Mouse (Mus musculus) neural tube, embryonic 13.5 days (tissue): Measurements from ENCODE around the gene Tbx3. TPM values are rescaled to one million over a fixed set of nuclear protein-coding genes. Genes with fewer than 3 reads are reported as not detected.

ENCODE experiments used
- ATAC-seq: fragments of 200-750 bp; cut with Nextera tagmentation; 2 replicates; pipeline ENCODE4 v1.8.0; 2017; ENCODE audit warnings: low read depth, mild to moderate bottlenecking, moderate TSS enrichment, moderate library complexity
- H3K27ac ChIP-seq: fragments of 300-500 bp; sonication (generic); replicated peaks from 2 replicates; pipeline ENCODE4 v1.5.1; 2015; ENCODE audit warnings: moderate library complexity, mild to moderate bottlenecking, inconsistent platforms
- H3K27me3 ChIP-seq: fragments of 300-500 bp; sonication (generic); 2 replicates; pipeline ENCODE4 v1.6.1; 2015; ENCODE audit warnings: mild to moderate bottlenecking, inconsistent platforms
- H3K36me3 ChIP-seq: fragments of 300-500 bp; sonication (generic); 2 replicates; pipeline ENCODE4 v1.6.1; 2015; ENCODE audit warnings: mild to moderate bottlenecking, inconsistent platforms
- H3K4me1 ChIP-seq: fragments of 300-500 bp; sonication (generic); replicated peaks from 2 replicates; pipeline ENCODE4 v1.6.1; 2015; ENCODE audit warnings: inconsistent platforms
- H3K4me2 ChIP-seq: fragments of 300-500 bp; sonication (generic); 2 replicates; pipeline ENCODE4 v1.6.1; 2015; ENCODE audit warnings: inconsistent platforms, mild to moderate bottlenecking, moderate library complexity
- H3K4me3 ChIP-seq: fragments of 300-500 bp; sonication (generic); 2 replicates; pipeline ENCODE4 v1.5.1; 2015; ENCODE audit warnings: mild to moderate bottlenecking, inconsistent platforms
- H3K9ac ChIP-seq: fragments of 300-500 bp; sonication (generic); 2 replicates; pipeline ENCODE4 v1.6.1; 2015; ENCODE audit warnings: moderate library complexity, mild to moderate bottlenecking, inconsistent platforms
- H3K9me3 ChIP-seq: fragments of 300-500 bp; sonication (generic); 2 replicates; pipeline ENCODE4 v1.6.1; 2016; ENCODE audit warnings: inconsistent platforms
- WGBS: fragments of 180-500 bp; shearing (Covaris S2); methylation state at CpG from one replicate; pipeline ENCODE4 v1.1.7; 2015; 5-methylcytosine and 5-hydroxymethylcytosine counted together
- polyA plus RNA-seq: library from polyadenylated mRNA; unstranded; fragments of >200 nt; fragmentation: Nextera tagmentation; extraction: Ambion mirVana; gene quantifications from 2 replicates; pipeline ENCODE4 v1.2.1, GENCODE M21; 2015

Gene Tbx3
- polyA plus RNA-seq, 1 experiment from 2014 or later, result 10.5 TPM

- WGBS, result 12% methylated on average over 5 of the region's 5 CpGs
- H3K4me2 ChIP-seq, result no peak overlapping the region
- peaks cover 13% of the 10 kb centered on the region for H3K4me1 ChIP-seq
- H3K9me3 ChIP-seq, result no peaks in the 10 kb centered on the region
- ATAC-seq, result no peak
- no peak overlapping the region for H3K9ac ChIP-seq
- H3K27me3 ChIP-seq, result peaks cover 100% of the 10 kb centered on the region
- no peak overlapping the region for H3K27ac ChIP-seq
- no peak overlapping the region for H3K4me3 ChIP-seq
- no peaks in the 10 kb centered on the region for H3K36me3 ChIP-seq
Measured at GRCm38 (mm10) chr5:119683861-119684260, 13.4 kb downstream of the Tbx3 start.

GRCm38 (mm10) chr5:119684701-119685391, 14.4 kb downstream of the Tbx3 start:
- no peak overlapping the region for H3K4me3 ChIP-seq
- H3K4me1 ChIP-seq, result peaks cover 13% of the 10 kb centered on the region
- no peak overlapping the region for H3K4me2 ChIP-seq
- H3K36me3 ChIP-seq, result no peaks in the 10 kb centered on the region
- H3K9me3 ChIP-seq, result no peaks in the 10 kb centered on the region
- H3K9ac ChIP-seq, result no peak overlapping the region
- ATAC-seq, result no peak
- H3K27ac ChIP-seq, result no peak overlapping the region
- peaks cover 100% of the 10 kb centered on the region for H3K27me3 ChIP-seq
- WGBS, result 4% methylated on average over 15 of the region's 15 CpGs

- 0% methylated on average over 22 of the region's 22 CpGs for WGBS
- H3K4me3 ChIP-seq, result peak overlapping the region; percentile 12; the same call in 1 of the 2 replicates
- H3K4me2 ChIP-seq, result peak overlapping the region; percentile 25
Measured at GRCm38 (mm10) chr5:119685446-119686198, 15.2 kb downstream of the Tbx3 start.

GRCm38 (mm10) chr5:119686199-119686964, 15.9 kb downstream of the Tbx3 start:
- Histone ChIP-seq H3K4me2 (peak overlapping the region; percentile 25), H3K9me3 (no peaks in the 10 kb centered on the region), H3K27ac (no peak overlapping the region), H3K4me1 (peaks cover 6% of the 10 kb centered on the region; the same call in 1 of the 2 replicates), H3K9ac (no peak overlapping the region), H3K4me3 (peak overlapping the region; percentile 12), H3K36me3 (no peaks in the 10 kb centered on the region), H3K27me3 (peaks cover 100% of the 10 kb centered on the region)
- whole genome bisulfite sequencing, result under 1% methylated on average over 30 of the region's 30 CpGs
- no peak for ATAC-seq

More at GRCm38 (mm10) chr5:119685446-119686198, 15.2 kb downstream of the Tbx3 start:
- peaks cover 8% of the 10 kb centered on the region for H3K4me1 ChIP-seq
- no peak overlapping the region for H3K27ac ChIP-seq
- H3K9ac ChIP-seq, result no peak overlapping the region
- H3K27me3 ChIP-seq, result peaks cover 100% of the 10 kb centered on the region
- no peaks in the 10 kb centered on the region for H3K36me3 ChIP-seq
- H3K9me3 ChIP-seq, result no peaks in the 10 kb centered on the region
- no peak for ATAC-seq

GRCm38 (mm10) chr5:119687005-119687855, 16.8 kb downstream of the Tbx3 start:
- H3K27me3 ChIP-seq, result peaks cover 99% of the 10 kb centered on the region
- peaks cover 6% of the 10 kb centered on the region; the same call in 1 of the 2 replicates for H3K4me1 ChIP-seq
- WGBS, result 2% methylated on average over 36 of the region's 36 CpGs
- no peak overlapping the region for H3K4me2 ChIP-seq
- H3K9ac ChIP-seq, result no peak overlapping the region
- H3K9me3 ChIP-seq, result no peaks in the 10 kb centered on the region
- H3K36me3 ChIP-seq, result no peaks in the 10 kb centered on the region
- H3K4me3 ChIP-seq, result no peak overlapping the region
- H3K27ac ChIP-seq, result no peak overlapping the region
- ATAC-seq, result no peak

- no peak overlapping the region for H3K9ac ChIP-seq
- no peak for ATAC-seq
- WGBS, result 7% methylated on average over 22 of the region's 22 CpGs
Measured at GRCm38 (mm10) chr5:119687856-119688206, 17.4 kb downstream of the Tbx3 start.

GRCm38 (mm10) chr5:119688306-119688705, 17.8 kb downstream of the Tbx3 start:
- H3K4me3 ChIP-seq, result no peak overlapping the region
- no peaks in the 10 kb centered on the region for H3K9me3 ChIP-seq
- H3K36me3 ChIP-seq, result no peaks in the 10 kb centered on the region
- H3K27ac ChIP-seq, result no peak overlapping the region
- H3K9ac ChIP-seq, result no peak overlapping the region
- no peak overlapping the region for H3K4me2 ChIP-seq
- WGBS, result 9% methylated on average over 3 of the region's 3 CpGs
- H3K27me3 ChIP-seq, result peaks cover 99% of the 10 kb centered on the region
- ATAC-seq, result no peak
- no peaks in the 10 kb centered on the region; the same call in 1 of the 2 replicates for H3K4me1 ChIP-seq

More at GRCm38 (mm10) chr5:119687856-119688206, 17.4 kb downstream of the Tbx3 start:
- peaks cover under 1% of the 10 kb centered on the region; the same call in 1 of the 2 replicates for H3K4me1 ChIP-seq
- no peak overlapping the region for H3K4me2 ChIP-seq
- no peaks in the 10 kb centered on the region for H3K9me3 ChIP-seq
- H3K27ac ChIP-seq, result no peak overlapping the region
- peaks cover 99% of the 10 kb centered on the region for H3K27me3 ChIP-seq
- H3K4me3 ChIP-seq, result no peak overlapping the region
- H3K36me3 ChIP-seq, result no peaks in the 10 kb centered on the region

- H3K4me3 ChIP-seq, result no peak overlapping the region
- H3K9ac ChIP-seq, result no peak overlapping the region
- peaks cover 99% of the 10 kb centered on the region for H3K27me3 ChIP-seq
- H3K36me3 ChIP-seq, result no peaks in the 10 kb centered on the region
- no peaks in the 10 kb centered on the region; the same call in 1 of the 2 replicates for H3K4me1 ChIP-seq
- no peak overlapping the region for H3K27ac ChIP-seq
- WGBS, result 11% methylated on average over 8 of the region's 8 CpGs
- no peak for ATAC-seq
- no peaks in the 10 kb centered on the region for H3K9me3 ChIP-seq
- no peak overlapping the region for H3K4me2 ChIP-seq
Measured at GRCm38 (mm10) chr5:119688914-119689420, 18.5 kb downstream of the Tbx3 start.

- no peaks in the 10 kb centered on the region for H3K9me3 ChIP-seq
- H3K36me3 ChIP-seq, result no peaks in the 10 kb centered on the region
- no peak overlapping the region for H3K27ac ChIP-seq
- 31% methylated on average over 3 of the region's 3 CpGs for WGBS
- H3K4me1 ChIP-seq, result no peaks in the 10 kb centered on the region; the same call in 1 of the 2 replicates
- no peak overlapping the region for H3K9ac ChIP-seq
- no peak overlapping the region for H3K4me2 ChIP-seq
- no peak overlapping the region for H3K4me3 ChIP-seq
- H3K27me3 ChIP-seq, result peaks cover 99% of the 10 kb centered on the region
- ATAC-seq, result no peak
Measured at GRCm38 (mm10) chr5:119689501-119689900, 19.0 kb downstream of the Tbx3 start.

GRCm38 (mm10) chr5:119691075-119691474, 20.6 kb downstream of the Tbx3 start:
- Histone ChIP-seq H3K36me3 (no peaks in the 10 kb centered on the region), H3K4me2 (no peak overlapping the region), H3K9ac (no peak overlapping the region), H3K4me3 (no peak overlapping the region), H3K9me3 (no peaks in the 10 kb centered on the region), H3K27ac (no peak overlapping the region), H3K27me3 (peaks cover 96% of the 10 kb centered on the region), H3K4me1 (no peaks in the 10 kb centered on the region)
- no peak for ATAC-seq
- 2% methylated on average over 13 of the region's 13 CpGs for WGBS

- H3K9me3 ChIP-seq, result no peaks in the 10 kb centered on the region
- no peak for ATAC-seq
- no peak overlapping the region for H3K4me3 ChIP-seq
- H3K4me1 ChIP-seq, result no peaks in the 10 kb centered on the region
- WGBS, result 26% methylated on average over 6 of the region's 6 CpGs
- no peaks in the 10 kb centered on the region for H3K36me3 ChIP-seq
- peaks cover 96% of the 10 kb centered on the region for H3K27me3 ChIP-seq
- H3K9ac ChIP-seq, result no peak overlapping the region
- no peak overlapping the region for H3K4me2 ChIP-seq
- no peak overlapping the region for H3K27ac ChIP-seq
Measured at GRCm38 (mm10) chr5:119692425-119692824, 22.0 kb downstream of the Tbx3 start.
